Mouse (Mus musculus): ENCODE data around the gene Anapc2. TPM values are rescaled to one million over a fixed set of nuclear protein-coding genes. Genes with fewer than 3 reads are reported as not detected.

The Anapc2 gene
- total and polyA plus RNA-seq, 3 experiments = 9.8 to 67.0 TPM; not detected in 1

GRCm38 (mm10) chr2:25297093-25297492 lies 24.8 kb downstream of the Anapc2 start:
- no peak overlapping the region for H3K9ac ChIP-seq (ENCODE audit: control insufficient read depth, low read depth, low read length, poor library complexity, severe bottlenecking)
- TF ChIP-seq TAL1 (IDR thresholded peaks at IDR 0.05; ENCODE audit: low read length) (no peak), TBP (IDR thresholded peaks at IDR 0.05; ENCODE audit: low read depth, low read length) (no peak), ZNF384 (IDR thresholded peaks at IDR 0.05; ENCODE audit: low read depth, low read length) (no peak), ELF1 (IDR thresholded peaks at IDR 0.05; ENCODE audit: low read depth, low read length) (no peak), MAFK (IDR thresholded peaks at IDR 0.05; ENCODE audit: borderline replicate concordance, low read depth, low read length) (no peak)
- H3K27me3 ChIP-seq (ENCODE audit: control insufficient read depth in 1 of 2, insufficient read depth in 2 of 2, low read length in 2 of 2) = peaks cover 0 to 4% of the 10 kb centered on the region in 2 experiments; a peak in 2 of 4 replicates
- H3K9me3 ChIP-seq (replicated peaks; ENCODE audit: insufficient read depth, low read length) = no peaks in the 10 kb centered on the region
- no peaks in the 10 kb centered on the region for H3K79me2 ChIP-seq (ENCODE audit: control insufficient read depth, insufficient read depth, low read length, poor library complexity)
- H3K27ac ChIP-seq (ENCODE audit: control insufficient read depth, low read depth, low read length) = no peak overlapping the region
- no peak for DNase-seq (ENCODE audit: low read depth, low spot score)
- no peak overlapping the region for H3K4me3 ChIP-seq (ENCODE audit: control insufficient read depth in 1 of 2, insufficient read depth in 1 of 2, low read depth in 2 of 2, low read length in 2 of 2)
- H3K36me3 ChIP-seq (ENCODE audit: control insufficient read depth in 1 of 2, insufficient read depth in 2 of 2, low read length in 2 of 2) = no peaks in the 10 kb centered on the region
- H3K4me1 ChIP-seq (ENCODE audit: control insufficient read depth in 1 of 2, insufficient read depth in 2 of 2, low read length in 2 of 2) = no peaks in the 10 kb centered on the region

GRCm38 (mm10) chr2:25298046-25298445 lies 25.8 kb downstream of the Anapc2 start:
- Histone ChIP-seq H3K27ac (ENCODE audit: control insufficient read depth, low read depth, low read length) (no peak overlapping the region), H3K9me3 (replicated peaks; ENCODE audit: insufficient read depth, low read length) (no peaks in the 10 kb centered on the region), H3K36me3 (ENCODE audit: control insufficient read depth in 1 of 2, insufficient read depth in 2 of 2, low read length in 2 of 2) (no peaks in the 10 kb centered on the region), H3K27me3 (ENCODE audit: control insufficient read depth in 1 of 2, insufficient read depth in 2 of 2, low read length in 2 of 2) (peaks cover 0 to 4% of the 10 kb centered on the region in 2 experiments; a peak in 2 of 4 replicates), H3K79me2 (ENCODE audit: control insufficient read depth, insufficient read depth, low read length, poor library complexity) (no peaks in the 10 kb centered on the region), H3K4me3 (ENCODE audit: control insufficient read depth in 1 of 2, insufficient read depth in 1 of 2, low read depth in 2 of 2, low read length in 2 of 2) (no peak overlapping the region), H3K9ac (ENCODE audit: control insufficient read depth, low read depth, low read length, poor library complexity, severe bottlenecking) (no peak overlapping the region), H3K4me1 (ENCODE audit: control insufficient read depth in 1 of 2, insufficient read depth in 2 of 2, low read length in 2 of 2) (no peaks in the 10 kb centered on the region)
- DNase-seq (ENCODE audit: low read depth, low spot score) = no peak
- TF ChIP-seq POLR2AphosphoS5 (IDR thresholded peaks at IDR 0.05; ENCODE audit: borderline replicate concordance, low read depth, low read length) (no peak), MXI1 (IDR thresholded peaks at IDR 0.05; ENCODE audit: low read depth, low read length) (no peak), TAL1 (IDR thresholded peaks at IDR 0.05; ENCODE audit: low read length) (no peak), BHLHE40 (IDR thresholded peaks at IDR 0.05; ENCODE audit: borderline replicate concordance, low read depth, low read length) (no peak), ZC3H11A (IDR thresholded peaks at IDR 0.05; ENCODE audit: low read depth, low read length) (no peak), USF1 (IDR thresholded peaks at IDR 0.05; ENCODE audit: low read depth, low read length) (no peak), KAT2A (conservative IDR thresholded peaks at IDR 0.05; ENCODE audit: low read depth, low read length) (no peak), POLR2AphosphoS2 (IDR thresholded peaks at IDR 0.05; ENCODE audit: low read length) (no peak)

- no peak overlapping the region for H3K27ac ChIP-seq (ENCODE audit: control insufficient read depth, low read depth, low read length)
- TF ChIP-seq MEF2A (IDR thresholded peaks at IDR 0.05; ENCODE audit: extremely low read depth, insufficient replicate concordance, low read depth, low read length, poor library complexity, severe bottlenecking) (no peak), ETS1 (IDR thresholded peaks at IDR 0.05; ENCODE audit: low read depth, low read length) (no peak), TAL1 (IDR thresholded peaks at IDR 0.05; ENCODE audit: low read length) (no peak), USF1 (IDR thresholded peaks at IDR 0.05; ENCODE audit: low read depth, low read length) (no peak), SMC3 (IDR thresholded peaks at IDR 0.05; ENCODE audit: low read depth, low read length) (no peak), MYB (IDR thresholded peaks at IDR 0.05; ENCODE audit: low read depth, low read length) (no peak), ZC3H11A (IDR thresholded peaks at IDR 0.05; ENCODE audit: low read depth, low read length) (no peak), MAZ (IDR thresholded peaks at IDR 0.05; ENCODE audit: low read depth, low read length) (no peak), GATA1 (IDR thresholded peaks at IDR 0.05; ENCODE audit: low read depth, low read length) (no peak), TBP (IDR thresholded peaks at IDR 0.05; ENCODE audit: low read depth, low read length) (no peak), JUND (IDR thresholded peaks at IDR 0.05; ENCODE audit: low read depth, low read length) (no peak), RAD21 (IDR thresholded peaks at IDR 0.05; ENCODE audit: low read depth, low read length) (no peak), POLR2A (IDR thresholded peaks at IDR 0.05; ENCODE audit: control insufficient read depth in 1 of 2, insufficient read depth in 1 of 2, low read depth in 1 of 2, low read length in 2 of 2, poor library complexity in 1 of 2) (no peak), MXI1 (IDR thresholded peaks at IDR 0.05; ENCODE audit: low read depth, low read length) (no peak), KAT2A (conservative IDR thresholded peaks at IDR 0.05; ENCODE audit: low read depth, low read length) (no peak), TCF12 (IDR thresholded peaks at IDR 0.05; ENCODE audit: low read depth, low read length) (no peak)
- H3K27me3 ChIP-seq (ENCODE audit: control insufficient read depth in 1 of 2, insufficient read depth in 2 of 2, low read length in 2 of 2) = peaks cover 0 to 2% of the 10 kb centered on the region in 2 experiments; a peak in 2 of 4 replicates
- peaks cover 0 to 3% of the 10 kb centered on the region in 2 experiments; a peak in 1 of 4 replicates for H3K36me3 ChIP-seq (ENCODE audit: control insufficient read depth in 1 of 2, insufficient read depth in 2 of 2, low read length in 2 of 2)
- H3K9ac ChIP-seq (ENCODE audit: control insufficient read depth, low read depth, low read length, poor library complexity, severe bottlenecking) = no peak overlapping the region
- H3K79me2 ChIP-seq (ENCODE audit: control insufficient read depth, insufficient read depth, low read length, poor library complexity) = no peaks in the 10 kb centered on the region
- H3K4me1 ChIP-seq (ENCODE audit: control insufficient read depth in 1 of 2, insufficient read depth in 2 of 2, low read length in 2 of 2) = peaks cover 0 to 8% of the 10 kb centered on the region in 2 experiments; a peak in 2 of 4 replicates
- no peak for DNase-seq (ENCODE audit: low read depth, low spot score)
- H3K9me3 ChIP-seq (replicated peaks; ENCODE audit: insufficient read depth, low read length) = no peaks in the 10 kb centered on the region
- H3K4me3 ChIP-seq (ENCODE audit: control insufficient read depth in 1 of 2, insufficient read depth in 1 of 2, low read depth in 2 of 2, low read length in 2 of 2) = no peak overlapping the region
These were observed 31.2 kb downstream of the Anapc2 start for GRCm38 (mm10) chr2:25303452-25303851.
